Mouse (Mus musculus) forebrain, postnatal 0 days (tissue): ENCODE data around the gene Cbwd1. TPM values are rescaled to one million over a fixed set of nuclear protein-coding genes. Genes with fewer than 3 reads are reported as not detected.

Experiments
- ATAC-seq: fragments of 200-750 bp; cut with Nextera tagmentation; 2 replicates; pipeline ENCODE4 v1.8.0; 2017; ENCODE audit warnings: mild to moderate bottlenecking, moderate library complexity
- DNase-seq: peaks from one replicate; pipeline ENCODE4 v3.0.0-alpha.2; 2015
- H3K27ac ChIP-seq: fragments of 300-500 bp; sonication (generic); 2 replicates; pipeline ENCODE4 v1.5.1; 2014; ENCODE audit warnings: low read depth, mild to moderate bottlenecking, antibody characterized with exemption, low read length, moderate library complexity, mixed read lengths
- H3K27me3 ChIP-seq: fragments of 300-500 bp; sonication (generic); 2 replicates; pipeline ENCODE4 v1.6.1; 2014; ENCODE audit warnings: mild to moderate bottlenecking, low read length, mixed read lengths; ENCODE audit not compliant: insufficient read depth
- H3K36me3 ChIP-seq: fragments of 300-500 bp; sonication (generic); 2 replicates; pipeline ENCODE4 v1.6.1; 2014; ENCODE audit warnings: mild to moderate bottlenecking, moderate library complexity; ENCODE audit not compliant: insufficient read depth
- H3K4me1 ChIP-seq: fragments of 300-500 bp; sonication (generic); 2 replicates; pipeline ENCODE4 v1.6.1; 2014; ENCODE audit warnings: antibody characterized with exemption; ENCODE audit not compliant: insufficient read depth
- H3K4me2 ChIP-seq: fragments of 300-500 bp; sonication (generic); 2 replicates; pipeline ENCODE4 v1.6.1; 2014; ENCODE audit warnings: low read depth, mild to moderate bottlenecking, moderate library complexity
- H3K4me3 ChIP-seq: fragments of 300-500 bp; sonication (generic); 2 replicates; pipeline ENCODE4 v1.5.1; 2014; ENCODE audit warnings: low read depth, low read length, mixed read lengths
- H3K9ac ChIP-seq: fragments of 300-500 bp; sonication (generic); 2 replicates; pipeline ENCODE4 v1.6.1; 2014; ENCODE audit warnings: mild to moderate bottlenecking
- H3K9me3 ChIP-seq: fragments of 300-500 bp; sonication (generic); 2 replicates; pipeline ENCODE4 v1.6.1; 2016; ENCODE audit warnings: low read length
- CTCF ChIP-seq: sonication (generic); IDR thresholded peaks from 2 replicates; pipeline ENCODE4 v1.5.1; 2016; ENCODE audit warnings: antibody characterized with exemption, control low read depth, low read depth
- WGBS: fragments of 180-500 bp; shearing (Covaris S2); extraction: QIAGEN DNeasy Blood & Tissue Kit; methylation state at CpG from one replicate; pipeline ENCODE4 v1.1.7; 2014; 5-methylcytosine and 5-hydroxymethylcytosine counted together
- polyA plus RNA-seq: library from polyadenylated mRNA; unstranded; fragments of >200 nt; fragmentation: Nextera tagmentation; extraction: Ambion mirVana; gene quantifications from 2 replicates; pipeline ENCODE4 v1.2.1, GENCODE M21; 2015
- total RNA-seq: library from RNA; depleted of rRNA; stranded (reverse); fragments of >200 nt; gene quantifications from 2 replicates; pipeline ENCODE4 v1.2.3, GENCODE M21; 2014

The Cbwd1 gene
- total and polyA plus RNA-seq, 2 experiments from 2014 or later, result 8.6 to 19.3 TPM

GRCm38 (mm10) chr19:24987355-24987754 lies 25.9 kb upstream of the Cbwd1 start:
- Histone ChIP-seq H3K4me3 (no peak overlapping the region), H3K4me1 (no peaks in the 10 kb centered on the region), H3K27ac (no peak overlapping the region), H3K27me3 (no peaks in the 10 kb centered on the region), H3K9ac (no peak overlapping the region), H3K9me3 (no peaks in the 10 kb centered on the region), H3K4me2 (no peak overlapping the region), H3K36me3 (no peaks in the 10 kb centered on the region)
- no peak for DNase-seq
- ATAC-seq, result no peak
- TF ChIP-seq CTCF, result no peak
- WGBS, result 74% methylated on average over 4 of the region's 4 CpGs

GRCm38 (mm10) chr19:24985045-24985444 lies 23.6 kb upstream of the Cbwd1 start:
- no peaks in the 10 kb centered on the region for H3K36me3 ChIP-seq
- H3K9ac ChIP-seq, result no peak overlapping the region
- H3K27ac ChIP-seq, result no peak overlapping the region
- H3K4me2 ChIP-seq, result no peak overlapping the region
- no peak for TF ChIP-seq CTCF
- ATAC-seq (no peak), DNase-seq (no peak)
- H3K4me1 ChIP-seq, result no peaks in the 10 kb centered on the region
- 93% methylated on average over 2 of the region's 2 CpGs for WGBS
- H3K4me3 ChIP-seq, result no peak overlapping the region
- H3K27me3 ChIP-seq, result no peaks in the 10 kb centered on the region
- no peaks in the 10 kb centered on the region for H3K9me3 ChIP-seq

GRCm38 (mm10) chr19:24983857-24984498 lies 22.6 kb upstream of the Cbwd1 start:
- H3K4me3 ChIP-seq, result no peak overlapping the region
- no peak overlapping the region for H3K27ac ChIP-seq
- no peaks in the 10 kb centered on the region for H3K4me1 ChIP-seq
- DNase-seq (no peak), ATAC-seq (no peak)
- H3K9ac ChIP-seq, result no peak overlapping the region
- TF ChIP-seq CTCF, result no peak
- WGBS, result 81% methylated on average over 7 of the region's 7 CpGs
- H3K27me3 ChIP-seq, result no peaks in the 10 kb centered on the region
- no peak overlapping the region for H3K4me2 ChIP-seq
- no peaks in the 10 kb centered on the region for H3K36me3 ChIP-seq
- H3K9me3 ChIP-seq, result no peaks in the 10 kb centered on the region

GRCm38 (mm10) chr19:24983050-24983449 lies 21.6 kb upstream of the Cbwd1 start:
- H3K36me3 ChIP-seq, result no peaks in the 10 kb centered on the region
- ATAC-seq (no peak), DNase-seq (no peak)

GRCm38 (mm10) chr19:24981294-24981693 lies 19.9 kb upstream of the Cbwd1 start:
- DNase-seq (peak; percentile 65), ATAC-seq (peak; percentile 66)
- WGBS, result 42% methylated on average over 8 of the region's 8 CpGs
- no peak for TF ChIP-seq CTCF
- Histone ChIP-seq H3K4me3 (no peak overlapping the region), H3K4me1 (no peaks in the 10 kb centered on the region), H3K9me3 (no peaks in the 10 kb centered on the region), H3K9ac (no peak overlapping the region), H3K36me3 (no peaks in the 10 kb centered on the region), H3K27ac (no peak overlapping the region), H3K4me2 (no peak overlapping the region), H3K27me3 (no peaks in the 10 kb centered on the region)

More at GRCm38 (mm10) chr19:24983050-24983449, 21.6 kb upstream of the Cbwd1 start:
- Histone ChIP-seq H3K9ac (no peak overlapping the region), H3K4me1 (no peaks in the 10 kb centered on the region), H3K27me3 (no peaks in the 10 kb centered on the region), H3K9me3 (no peaks in the 10 kb centered on the region), H3K4me3 (no peak overlapping the region), H3K4me2 (no peak overlapping the region), H3K27ac (no peak overlapping the region)
- 87% methylated on average over 4 of the region's 4 CpGs for WGBS
- TF ChIP-seq CTCF, result no peak

- no peak for TF ChIP-seq CTCF
- Histone ChIP-seq H3K4me1 (no peaks in the 10 kb centered on the region), H3K27me3 (no peaks in the 10 kb centered on the region), H3K4me2 (no peak overlapping the region), H3K9me3 (no peaks in the 10 kb centered on the region), H3K4me3 (no peak overlapping the region), H3K9ac (no peak overlapping the region), H3K27ac (no peak overlapping the region), H3K36me3 (no peaks in the 10 kb centered on the region)
- no peak for DNase-seq
- 90% methylated on average over 10 of the region's 10 CpGs for WGBS
- no peak for ATAC-seq
Observed at GRCm38 (mm10) chr19:24978852-24979842, 17.7 kb upstream of the Cbwd1 start.

- no peaks in the 10 kb centered on the region for H3K4me1 ChIP-seq
- no peak overlapping the region for H3K4me2 ChIP-seq
- no peak overlapping the region for H3K27ac ChIP-seq
- ATAC-seq (no peak), DNase-seq (no peak)
- TF ChIP-seq CTCF, result no peak
- no peaks in the 10 kb centered on the region for H3K9me3 ChIP-seq
- 80% methylated on average over 11 of the region's 11 CpGs for WGBS
- no peaks in the 10 kb centered on the region for H3K36me3 ChIP-seq
- no peak overlapping the region for H3K4me3 ChIP-seq
- H3K9ac ChIP-seq, result no peak overlapping the region
- no peaks in the 10 kb centered on the region for H3K27me3 ChIP-seq
Observed at GRCm38 (mm10) chr19:24977991-24978390, 16.6 kb upstream of the Cbwd1 start.
